Mouse (Mus musculus) thymus, postnatal 0 days (tissue): ENCODE measurements at regions not wholly inside any gene's neighbourhood (a gene's known extent, or its start where the extent isn't known, plus 50 kb on each side); places are given as distances from the start of the nearest gene placed in this dataset.
"Not testable (repeated sequence)": the region's sequence is repeated elsewhere in the genome, so short reads cannot be mapped to it uniquely, and the experiment has no call there.

Experiments
- DNase-seq: peaks from one replicate; pipeline ENCODE4 v3.0.0-alpha.2; 2015; ENCODE audit warnings: low spot score

GRCm38 (mm10) chr12:115861759-115862158 lies 185.8 kb upstream of the Zfp386 start:
- DNase-seq, result peak; percentile 8

GRCm38 (mm10) chr12:115865059-115865756 lies 182.3 kb upstream of the Zfp386 start:
- DNase-seq, result not testable (repeated sequence)

GRCm38 (mm10) chr12:115868631-115869030 lies 178.9 kb upstream of the Zfp386 start:
- DNase-seq, result peak; percentile 21

- DNase-seq, result not testable (repeated sequence)
Observed at GRCm38 (mm10) chr12:115872451-115872850, 175.1 kb upstream of the Zfp386 start.

- DNase-seq, result not testable (repeated sequence)
Observed at GRCm38 (mm10) chr12:115873976-115874375, 173.5 kb upstream of the Zfp386 start.

GRCm38 (mm10) chr12:115883719-115884118 lies 163.8 kb upstream of the Zfp386 start:
- no peak for DNase-seq

GRCm38 (mm10) chr12:115887976-115888375 lies 159.5 kb upstream of the Zfp386 start:
- peak; percentile 44 for DNase-seq

- not testable (repeated sequence) for DNase-seq
Observed at GRCm38 (mm10) chr12:115892656-115893055, 154.9 kb upstream of the Zfp386 start.

- DNase-seq, result not testable (repeated sequence)
Observed at GRCm38 (mm10) chr12:115912226-115912625, 135.3 kb upstream of the Zfp386 start.

- DNase-seq, result not testable (repeated sequence)
Observed at GRCm38 (mm10) chr12:115915420-115915819, 132.1 kb upstream of the Zfp386 start.

GRCm38 (mm10) chr12:115920119-115920518 lies 127.4 kb upstream of the Zfp386 start:
- DNase-seq, result peak; percentile 42

- DNase-seq, result peak; percentile 5
Observed at GRCm38 (mm10) chr12:115923999-115924398, 123.5 kb upstream of the Zfp386 start.

GRCm38 (mm10) chr12:115925542-115925941 lies 122.0 kb upstream of the Zfp386 start:
- DNase-seq, result not testable (repeated sequence)

- DNase-seq, result peak; percentile 59
Observed at GRCm38 (mm10) chr12:115952325-115952724, 95.2 kb upstream of the Zfp386 start.

- DNase-seq, result not testable (repeated sequence)
Observed at GRCm38 (mm10) chr12:115955477-115956177, 91.9 kb upstream of the Zfp386 start.

GRCm38 (mm10) chr12:115963701-115964100 lies 83.8 kb upstream of the Zfp386 start:
- DNase-seq, result not testable (repeated sequence)

GRCm38 (mm10) chr12:115967522-115967921 lies 80.0 kb upstream of the Zfp386 start:
- not testable (repeated sequence) for DNase-seq
